Mouse (Mus musculus): ENCODE measurements around the gene Slit2. TPM values are rescaled to one million over a fixed set of nuclear protein-coding genes. Genes with fewer than 3 reads are reported as not detected.
"Not testable (repeated sequence)": the region's sequence is repeated elsewhere in the genome, so short reads cannot be mapped to it uniquely, and the experiment has no call there.

The Slit2 gene
- polyA plus RNA-seq, 1 experiment from 2014 or later = 127 TPM

DNA sequence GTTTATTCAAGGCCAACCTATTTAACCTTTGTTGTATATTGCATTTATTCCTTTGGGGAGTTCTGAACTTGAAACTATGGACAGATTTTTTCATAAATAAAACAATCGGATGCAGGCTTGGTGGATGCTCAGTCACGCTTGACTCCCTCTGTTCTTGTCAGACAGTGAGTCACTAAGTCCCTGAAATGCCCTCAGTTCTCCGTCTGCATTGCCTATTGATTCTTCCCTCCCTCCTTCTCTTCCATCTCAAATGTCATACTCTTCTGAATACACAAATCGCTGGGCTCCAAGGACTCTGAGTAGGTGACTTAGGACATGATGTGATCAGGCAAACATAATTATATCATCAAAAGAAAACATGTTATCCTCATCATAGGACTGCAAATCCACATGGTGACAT is 251.8 kb downstream of the Slit2 start:
- Histone ChIP-seq H3K36me3 (ENCODE audit: control insufficient read depth, insufficient read depth, low read length) (no peaks in the 10 kb centered on the region), H3K27ac (ENCODE audit: low read depth, low read length) (no peak overlapping the region), H3K9ac (ENCODE audit: low read length) (no peak overlapping the region), H3K27me3 (ENCODE audit: control insufficient read depth, insufficient read depth, low read length) (no peaks in the 10 kb centered on the region), H3K4me1 (ENCODE audit: control insufficient read depth, insufficient read depth, low read length) (no peaks in the 10 kb centered on the region), H3K4me3 (ENCODE audit: low read depth, low read length) (no peak overlapping the region), H3K4me2 (ENCODE audit: low read depth) (no peak overlapping the region), H3K9me3 (ENCODE audit: control insufficient read depth, low read length) (no peaks in the 10 kb centered on the region)
- DNase-seq (ENCODE audit: low spot score) (no peak), ATAC-seq (ENCODE audit: insufficient read depth, low FRiP score, low TSS enrichment) (no peak)
- 87% methylated on average over 4 of the region's 4 CpGs for WGBS

DNA sequence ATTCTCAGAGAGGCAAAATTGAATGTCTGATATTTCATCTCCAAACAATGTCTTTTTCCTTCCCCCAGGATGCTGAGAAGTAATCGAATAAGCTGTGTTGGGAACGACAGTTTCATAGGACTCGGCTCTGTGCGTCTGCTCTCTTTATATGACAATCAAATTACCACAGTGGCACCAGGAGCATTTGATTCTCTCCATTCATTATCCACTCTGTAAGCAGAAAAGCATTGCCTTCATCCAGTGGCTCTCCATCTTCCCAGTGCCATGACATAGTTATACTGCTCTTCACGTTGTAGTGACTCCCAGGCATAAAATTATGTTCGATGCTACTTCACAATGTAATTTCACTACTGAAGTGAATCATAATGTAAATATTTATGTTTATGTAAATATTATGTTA is 252.3 kb downstream of the Slit2 start:
- no peak overlapping the region for H3K4me2 ChIP-seq (ENCODE audit: low read depth)
- WGBS = 90% methylated on average over 6 of the region's 6 CpGs
- H3K4me1 ChIP-seq (ENCODE audit: control insufficient read depth, insufficient read depth, low read length) = no peaks in the 10 kb centered on the region
- H3K9me3 ChIP-seq (ENCODE audit: control insufficient read depth, low read length) = no peaks in the 10 kb centered on the region
- DNase-seq (ENCODE audit: low spot score) = no peak
- no peaks in the 10 kb centered on the region for H3K27me3 ChIP-seq (ENCODE audit: control insufficient read depth, insufficient read depth, low read length)
- no peak overlapping the region for H3K4me3 ChIP-seq (ENCODE audit: low read depth, low read length)
- H3K36me3 ChIP-seq (ENCODE audit: control insufficient read depth, insufficient read depth, low read length) = no peaks in the 10 kb centered on the region
- no peak overlapping the region for H3K27ac ChIP-seq (ENCODE audit: low read depth, low read length)
- no peak overlapping the region for H3K9ac ChIP-seq (ENCODE audit: low read length)
- no peak for ATAC-seq (ENCODE audit: insufficient read depth, low FRiP score, low TSS enrichment)

DNA sequence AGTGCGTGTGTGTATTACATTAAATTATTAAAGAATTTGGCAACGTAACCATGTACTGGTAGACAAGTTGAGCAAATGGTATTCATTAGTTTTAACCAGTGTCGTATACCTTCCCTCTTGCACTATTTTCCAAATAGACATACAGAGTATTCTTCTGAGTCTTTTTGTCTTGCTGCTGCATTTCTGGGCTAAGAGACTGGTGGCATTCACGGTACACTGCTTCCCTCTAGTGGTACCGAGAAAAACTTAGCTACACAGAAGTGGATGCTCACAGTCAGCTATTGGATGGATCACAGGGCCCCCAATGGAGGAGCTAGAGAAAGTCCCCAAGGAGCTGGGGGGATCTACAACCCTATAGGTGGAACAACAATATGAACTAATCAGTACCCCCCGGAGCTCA is 257.8 kb downstream of the Slit2 start:
- WGBS = 39% methylated on average over 6 of the region's 6 CpGs
- ATAC-seq (ENCODE audit: insufficient read depth, low FRiP score, low TSS enrichment) (peak; percentile 63), DNase-seq (ENCODE audit: low spot score) (peak; percentile 51)
- not testable (repeated sequence) for H3K36me3 ChIP-seq (ENCODE audit: control insufficient read depth, insufficient read depth, low read length); H3K4me1 ChIP-seq (ENCODE audit: control insufficient read depth, insufficient read depth, low read length); H3K9me3 ChIP-seq (ENCODE audit: control insufficient read depth, low read length); H3K4me2 ChIP-seq (ENCODE audit: low read depth); H3K27ac ChIP-seq (ENCODE audit: low read depth, low read length); H3K27me3 ChIP-seq (ENCODE audit: control insufficient read depth, insufficient read depth, low read length); H3K9ac ChIP-seq (ENCODE audit: low read length); H3K4me3 ChIP-seq (ENCODE audit: low read depth, low read length)

DNA sequence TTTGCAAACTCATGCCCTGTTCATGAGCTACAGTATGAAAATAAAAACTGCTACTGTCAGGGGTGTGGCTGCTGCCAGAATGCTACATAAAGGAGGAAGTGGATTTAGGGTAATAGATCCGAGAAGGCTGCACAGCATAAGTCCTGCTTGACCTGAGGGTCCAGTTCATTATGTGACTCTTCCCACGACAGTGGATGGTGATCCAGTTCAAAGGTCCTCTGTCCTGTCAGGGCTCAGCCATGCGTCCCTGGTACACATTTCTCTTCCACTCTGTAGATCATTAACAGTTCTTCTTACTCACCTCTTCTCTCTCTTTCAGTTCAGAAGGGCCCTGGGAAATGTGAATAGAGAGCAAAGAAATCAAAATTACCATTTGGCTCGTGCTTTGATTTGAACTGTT is 265.4 kb downstream of the Slit2 start:
- ATAC-seq (ENCODE audit: insufficient read depth, low FRiP score, low TSS enrichment) (no peak), DNase-seq (ENCODE audit: low spot score) (no peak)

GRCm38 (mm10) chr5:48277561-48277960 is 294.6 kb downstream of the Slit2 start:
- Histone ChIP-seq H3K27me3 (ENCODE audit: control insufficient read depth, insufficient read depth, low read length) (no peaks in the 10 kb centered on the region), H3K4me3 (ENCODE audit: low read depth, low read length) (no peak overlapping the region), H3K27ac (ENCODE audit: low read depth, low read length) (no peak overlapping the region), H3K4me1 (ENCODE audit: control insufficient read depth, insufficient read depth, low read length) (no peaks in the 10 kb centered on the region), H3K9me3 (ENCODE audit: control insufficient read depth, low read length) (no peaks in the 10 kb centered on the region), H3K4me2 (ENCODE audit: low read depth) (no peak overlapping the region), H3K9ac (ENCODE audit: low read length) (no peak overlapping the region), H3K36me3 (ENCODE audit: control insufficient read depth, insufficient read depth, low read length) (no peaks in the 10 kb centered on the region; the same call in 1 of the 2 replicates)
- DNase-seq (ENCODE audit: low spot score) = no peak
- 88% methylated on average over 4 of the region's 4 CpGs for WGBS
- no peak for ATAC-seq (ENCODE audit: insufficient read depth, low FRiP score, low TSS enrichment)

More for the DNA sequence above, 265.4 kb downstream of the Slit2 start:
- no peak overlapping the region for H3K4me2 ChIP-seq (ENCODE audit: low read depth)
- WGBS = 67% methylated on average over 4 of the region's 4 CpGs
- no peak overlapping the region for H3K4me3 ChIP-seq (ENCODE audit: low read depth, low read length)
- H3K9me3 ChIP-seq (ENCODE audit: control insufficient read depth, low read length) = no peaks in the 10 kb centered on the region
- no peaks in the 10 kb centered on the region for H3K27me3 ChIP-seq (ENCODE audit: control insufficient read depth, insufficient read depth, low read length)
- H3K4me1 ChIP-seq (ENCODE audit: control insufficient read depth, insufficient read depth, low read length) = no peaks in the 10 kb centered on the region
- H3K36me3 ChIP-seq (ENCODE audit: control insufficient read depth, insufficient read depth, low read length) = no peaks in the 10 kb centered on the region
- H3K27ac ChIP-seq (ENCODE audit: low read depth, low read length) = no peak overlapping the region
- H3K9ac ChIP-seq (ENCODE audit: low read length) = no peak overlapping the region

DNA sequence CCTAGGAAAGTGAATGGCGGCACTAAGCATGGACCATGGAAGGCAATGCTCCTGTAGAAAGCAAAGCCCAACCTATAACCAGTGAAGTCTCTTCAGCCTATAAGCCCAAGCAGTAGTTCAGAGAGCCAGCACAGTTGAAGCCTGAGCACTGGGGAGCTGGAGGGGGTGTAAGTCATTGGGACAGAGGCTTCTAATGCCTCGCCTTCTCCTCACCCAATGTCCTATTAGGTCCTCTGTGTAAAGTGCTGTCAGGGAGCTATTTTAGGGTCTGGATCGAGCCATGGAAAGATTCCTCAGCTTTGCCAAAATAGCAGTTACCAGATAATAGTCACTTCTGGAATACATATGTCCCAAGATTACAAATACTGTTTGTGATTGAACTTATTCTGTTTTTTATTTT is 318.2 kb downstream of the Slit2 start:
- ATAC-seq (ENCODE audit: insufficient read depth, low FRiP score, low TSS enrichment) (no peak), DNase-seq (ENCODE audit: low spot score) (no peak)
- H3K27ac ChIP-seq (ENCODE audit: low read depth, low read length) = no peak overlapping the region
- 97% methylated on average over 3 of the region's 3 CpGs for WGBS
- H3K4me1 ChIP-seq (ENCODE audit: control insufficient read depth, insufficient read depth, low read length) = no peaks in the 10 kb centered on the region
- H3K27me3 ChIP-seq (ENCODE audit: control insufficient read depth, insufficient read depth, low read length) = no peaks in the 10 kb centered on the region
- H3K9ac ChIP-seq (ENCODE audit: low read length) = no peak overlapping the region
- no peak overlapping the region for H3K4me2 ChIP-seq (ENCODE audit: low read depth)
- H3K9me3 ChIP-seq (ENCODE audit: control insufficient read depth, low read length) = no peaks in the 10 kb centered on the region
- no peak overlapping the region for H3K4me3 ChIP-seq (ENCODE audit: low read depth, low read length)
- no peaks in the 10 kb centered on the region for H3K36me3 ChIP-seq (ENCODE audit: control insufficient read depth, insufficient read depth, low read length)

GRCm38 (mm10) chr5:48315057-48315602 is 332.2 kb downstream of the Slit2 start:
- 83% methylated on average over 6 of the region's 6 CpGs for WGBS
- no peak for ATAC-seq (ENCODE audit: insufficient read depth, low FRiP score, low TSS enrichment)

DNA sequence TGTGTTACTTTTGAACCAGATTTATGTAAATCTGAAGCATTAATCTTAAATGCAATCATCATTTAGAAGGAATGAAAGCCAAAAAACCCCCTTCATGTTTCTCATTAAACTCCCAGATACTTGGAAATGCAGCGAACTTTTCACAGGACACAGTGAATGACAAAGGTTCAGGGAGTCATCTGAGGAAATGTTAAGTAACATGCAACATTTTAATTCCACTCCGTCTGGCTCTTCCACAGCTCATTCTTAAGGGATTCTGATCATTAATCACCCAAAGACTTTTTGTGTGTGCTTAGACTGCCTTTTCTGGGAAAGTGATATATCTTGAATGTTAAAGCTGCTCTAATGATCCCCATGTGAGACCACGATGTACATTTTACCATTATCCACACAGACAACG is 337.7 kb downstream of the Slit2 start:
- WGBS = 63% methylated on average over 4 of the region's 4 CpGs

More at GRCm38 (mm10) chr5:48315057-48315602, 332.2 kb downstream of the Slit2 start:
- Histone ChIP-seq H3K27ac (ENCODE audit: low read depth, low read length) (no peak overlapping the region), H3K27me3 (ENCODE audit: control insufficient read depth, insufficient read depth, low read length) (no peaks in the 10 kb centered on the region), H3K4me3 (ENCODE audit: low read depth, low read length) (no peak overlapping the region), H3K9ac (ENCODE audit: low read length) (no peak overlapping the region), H3K36me3 (ENCODE audit: control insufficient read depth, insufficient read depth, low read length) (no peaks in the 10 kb centered on the region), H3K9me3 (ENCODE audit: control insufficient read depth, low read length) (no peaks in the 10 kb centered on the region), H3K4me2 (ENCODE audit: low read depth) (no peak overlapping the region), H3K4me1 (ENCODE audit: control insufficient read depth, insufficient read depth, low read length) (no peaks in the 10 kb centered on the region)
- DNase-seq (ENCODE audit: low spot score) = no peak

GRCm38 (mm10) chr5:48326221-48326620 is 343.3 kb downstream of the Slit2 start:
- ATAC-seq (ENCODE audit: insufficient read depth, low FRiP score, low TSS enrichment) (no peak), DNase-seq (ENCODE audit: low spot score) (no peak)
- H3K9ac ChIP-seq (ENCODE audit: low read length) = no peak overlapping the region
- no peaks in the 10 kb centered on the region for H3K36me3 ChIP-seq (ENCODE audit: control insufficient read depth, insufficient read depth, low read length)
- H3K27me3 ChIP-seq (ENCODE audit: control insufficient read depth, insufficient read depth, low read length) = no peaks in the 10 kb centered on the region
- no peak overlapping the region for H3K27ac ChIP-seq (ENCODE audit: low read depth, low read length)
- no peak overlapping the region for H3K4me3 ChIP-seq (ENCODE audit: low read depth, low read length)
- H3K9me3 ChIP-seq (ENCODE audit: control insufficient read depth, low read length) = no peaks in the 10 kb centered on the region
- no peaks in the 10 kb centered on the region for H3K4me1 ChIP-seq (ENCODE audit: control insufficient read depth, insufficient read depth, low read length)
- no peak overlapping the region for H3K4me2 ChIP-seq (ENCODE audit: low read depth)

More for the DNA sequence above, 337.7 kb downstream of the Slit2 start:
- no peak overlapping the region for H3K4me3 ChIP-seq (ENCODE audit: low read depth, low read length)
- no peak overlapping the region for H3K4me2 ChIP-seq (ENCODE audit: low read depth)
- no peak overlapping the region for H3K27ac ChIP-seq (ENCODE audit: low read depth, low read length)
- H3K36me3 ChIP-seq (ENCODE audit: control insufficient read depth, insufficient read depth, low read length) = no peaks in the 10 kb centered on the region
- no peaks in the 10 kb centered on the region for H3K27me3 ChIP-seq (ENCODE audit: control insufficient read depth, insufficient read depth, low read length)
- H3K9ac ChIP-seq (ENCODE audit: low read length) = no peak overlapping the region
- H3K9me3 ChIP-seq (ENCODE audit: control insufficient read depth, low read length) = no peaks in the 10 kb centered on the region
- ATAC-seq (ENCODE audit: insufficient read depth, low FRiP score, low TSS enrichment) (no peak), DNase-seq (ENCODE audit: low spot score) (no peak)
- H3K4me1 ChIP-seq (ENCODE audit: control insufficient read depth, insufficient read depth, low read length) = no peaks in the 10 kb centered on the region

Data from neural tube, embryonic 11.5 days (tissue).